Mouse (Mus musculus) CH12.LX (cell line): ENCODE measurements around the gene Rxfp4.

Source experiments
- CTCF ChIP-seq, 2 experiments: IDR thresholded peaks in 1 of 2; conservative IDR thresholded peaks in 1 of 2; 2 replicates each; pipeline ENCODE4 v1.5.1; 2011 to 2012; ENCODE audit warnings: low read depth in 2 of 2, low read length in 2 of 2, improper control_type of control experiment in 1 of 2, inconsistent platforms in 1 of 2, mild to moderate bottlenecking in 1 of 2, moderate library complexity in 1 of 2
- EP300 ChIP-seq: IDR thresholded peaks from 2 replicates; pipeline ENCODE4 v1.6.1; 2011; ENCODE audit warnings: low read length, improper control_type of control experiment
- KAT2A ChIP-seq: IDR thresholded peaks from 2 replicates; pipeline ENCODE4 v1.6.1; 2012; ENCODE audit warnings: low read length, improper control_type of control experiment, inconsistent platforms; ENCODE audit not compliant: insufficient replicate concordance
- SMC3 ChIP-seq: IDR thresholded peaks from 2 replicates; pipeline ENCODE4 v1.6.1; 2011; ENCODE audit warnings: low read depth, low read length, improper control_type of control experiment
- USF1 ChIP-seq: IDR thresholded peaks from 2 replicates; pipeline ENCODE4 v1.6.1; 2014; ENCODE audit warnings: low read depth, mild to moderate bottlenecking, inconsistent platforms, low read length, improper control_type of control experiment

- TF ChIP-seq CTCF (conservative IDR thresholded peaks at IDR 0.05 in 1 of 2, IDR thresholded peaks at IDR 0.05 in 1 of 2; ENCODE audit: low read depth in 2 of 2, low read length in 2 of 2) (no peak), KAT2A (no peak), SMC3 (no peak), USF1 (no peak), EP300 (no peak)
These were observed 47.3 kb upstream of the Rxfp4 start for GRCm38 (mm10) chr3:88700247-88700646.
